Mouse (Mus musculus) heart, embryonic 13.5 days (tissue): ENCODE measurements at regions not wholly inside any gene's neighbourhood (a gene's known extent, or its start where the extent isn't known, plus 50 kb on each side); places are given as distances from the start of the nearest gene placed in this dataset.

Source experiments
- ATAC-seq: fragments of 200-750 bp; cut with Nextera tagmentation; 2 replicates; pipeline ENCODE4 v1.8.0; 2017; ENCODE audit warnings: moderate TSS enrichment; ENCODE audit not compliant: insufficient number of reproducible peaks, low FRiP score, low TSS enrichment; ENCODE audit errors: extremely low read depth
- H3K27ac ChIP-seq: fragments of 300-500 bp; sonication (generic); replicated peaks from 2 replicates; pipeline ENCODE4 v1.5.1; 2015; ENCODE audit warnings: moderate library complexity, mild to moderate bottlenecking, inconsistent platforms
- H3K27me3 ChIP-seq: fragments of 300-500 bp; sonication (generic); replicated peaks from 2 replicates; pipeline ENCODE4 v1.6.1; 2015; ENCODE audit warnings: mild to moderate bottlenecking, inconsistent platforms
- H3K36me3 ChIP-seq: fragments of 300-500 bp; sonication (generic); 2 replicates; pipeline ENCODE4 v1.6.1; 2015; ENCODE audit warnings: mild to moderate bottlenecking, inconsistent platforms
- H3K4me1 ChIP-seq: fragments of 300-500 bp; sonication (generic); 2 replicates; pipeline ENCODE4 v1.6.1; 2015; ENCODE audit warnings: inconsistent platforms
- H3K4me2 ChIP-seq: fragments of 300-500 bp; sonication (generic); 2 replicates; pipeline ENCODE4 v1.6.1; 2015; ENCODE audit warnings: inconsistent platforms, mild to moderate bottlenecking, moderate library complexity
- H3K4me3 ChIP-seq: fragments of 300-500 bp; sonication (generic); 2 replicates; pipeline ENCODE4 v1.5.1; 2015; ENCODE audit warnings: moderate library complexity, mild to moderate bottlenecking, inconsistent platforms
- H3K9ac ChIP-seq: fragments of 300-500 bp; sonication (generic); 2 replicates; pipeline ENCODE4 v1.6.1; 2015; ENCODE audit warnings: inconsistent platforms, mild to moderate bottlenecking, moderate library complexity
- H3K9me3 ChIP-seq: fragments of 300-500 bp; sonication (generic); 2 replicates; pipeline ENCODE4 v1.6.1; 2016; ENCODE audit warnings: inconsistent platforms
- WGBS: fragments of 180-500 bp; shearing (Covaris S2); methylation state at CpG from one replicate; pipeline ENCODE4 v1.1.7; 2015; ENCODE audit warnings: mixed read lengths; 5-methylcytosine and 5-hydroxymethylcytosine counted together

DNA sequence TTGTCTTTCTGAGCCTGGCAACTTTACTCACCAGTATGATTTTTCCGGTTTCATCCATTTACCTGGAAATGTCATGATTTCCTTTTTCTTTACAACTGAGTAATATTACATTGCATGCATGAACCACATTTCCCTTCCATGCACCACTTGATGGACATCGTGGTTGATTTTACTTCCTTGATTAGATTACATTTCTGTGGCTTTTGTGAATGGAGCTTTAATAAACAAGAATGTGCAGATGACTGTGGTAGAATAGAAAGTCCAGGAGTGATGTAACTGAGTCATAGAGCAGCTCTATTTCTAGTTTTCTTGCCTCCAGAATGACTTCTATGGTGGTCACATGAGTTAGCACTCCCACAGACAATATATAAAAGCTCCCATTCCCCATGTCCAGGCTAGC is 75.2 kb downstream of the Chst2 start:
- H3K36me3 ChIP-seq, result no peaks in the 10 kb centered on the region
- no peak overlapping the region for H3K27ac ChIP-seq
- peaks cover 9% of the 10 kb centered on the region; the same call in 1 of the 2 replicates for H3K4me1 ChIP-seq
- H3K9me3 ChIP-seq, result no peaks in the 10 kb centered on the region
- whole genome bisulfite sequencing, result 73% methylated on average over 2 of the region's 2 CpGs
- no peak overlapping the region for H3K9ac ChIP-seq
- no peak overlapping the region for H3K4me3 ChIP-seq
- H3K27me3 ChIP-seq, result no peaks in the 10 kb centered on the region
- no peak overlapping the region for H3K4me2 ChIP-seq
- no peak for ATAC-seq

DNA sequence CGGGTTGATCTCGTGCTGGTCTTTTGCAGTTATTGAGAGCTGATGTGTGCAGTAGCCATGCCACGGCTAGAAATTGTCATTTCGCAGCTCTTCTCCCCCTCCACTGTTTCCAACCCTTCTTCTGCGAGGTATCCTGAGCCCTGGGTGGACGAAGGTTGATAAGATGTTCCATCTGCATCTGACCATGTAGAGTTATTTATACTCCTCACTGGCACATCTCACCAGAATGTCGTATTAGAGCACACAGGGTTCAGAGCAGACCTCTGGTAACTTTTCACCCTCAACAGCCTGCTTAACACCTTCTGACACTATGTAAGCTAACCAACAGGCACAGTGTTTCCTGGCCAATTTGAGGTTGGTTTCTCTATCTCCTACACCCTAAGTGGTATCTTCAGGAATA is 76.4 kb downstream of the Chst2 start:
- no peaks in the 10 kb centered on the region for H3K9me3 ChIP-seq
- no peak overlapping the region for H3K27ac ChIP-seq
- H3K4me3 ChIP-seq, result no peak overlapping the region
- no peaks in the 10 kb centered on the region for H3K27me3 ChIP-seq
- H3K9ac ChIP-seq, result no peak overlapping the region
- 74% methylated on average over 7 of the region's 7 CpGs for WGBS
- peaks cover 9% of the 10 kb centered on the region; the same call in 1 of the 2 replicates for H3K4me1 ChIP-seq
- H3K4me2 ChIP-seq, result no peak overlapping the region
- no peaks in the 10 kb centered on the region for H3K36me3 ChIP-seq
- no peak for ATAC-seq

DNA sequence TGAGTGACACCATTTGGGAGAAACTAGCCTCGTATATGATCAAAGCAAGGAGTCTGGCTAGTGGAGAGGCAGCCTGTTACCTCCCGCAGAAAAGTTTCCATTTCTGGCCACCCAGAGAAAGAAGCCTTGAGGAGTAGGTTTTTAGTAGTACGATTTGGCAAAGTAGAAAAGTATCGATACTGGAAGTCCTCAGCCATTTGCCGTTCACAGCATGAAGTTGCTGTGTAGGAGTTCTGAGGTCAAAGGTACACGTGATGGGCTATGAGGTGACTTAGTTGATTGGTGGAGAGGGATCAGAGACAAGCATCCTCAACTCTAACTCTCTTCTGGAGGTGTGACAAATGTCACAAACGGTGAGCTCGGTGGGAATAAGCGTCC is 77.5 kb downstream of the Chst2 start:
- Histone ChIP-seq H3K27ac (no peak overlapping the region), H3K4me2 (no peak overlapping the region), H3K27me3 (no peaks in the 10 kb centered on the region), H3K4me3 (no peak overlapping the region), H3K4me1 (peaks cover 9% of the 10 kb centered on the region; the same call in 1 of the 2 replicates), H3K9ac (no peak overlapping the region), H3K9me3 (no peaks in the 10 kb centered on the region), H3K36me3 (no peaks in the 10 kb centered on the region)
- no peak for ATAC-seq
- WGBS, result 42% methylated on average over 9 of the region's 9 CpGs

DNA sequence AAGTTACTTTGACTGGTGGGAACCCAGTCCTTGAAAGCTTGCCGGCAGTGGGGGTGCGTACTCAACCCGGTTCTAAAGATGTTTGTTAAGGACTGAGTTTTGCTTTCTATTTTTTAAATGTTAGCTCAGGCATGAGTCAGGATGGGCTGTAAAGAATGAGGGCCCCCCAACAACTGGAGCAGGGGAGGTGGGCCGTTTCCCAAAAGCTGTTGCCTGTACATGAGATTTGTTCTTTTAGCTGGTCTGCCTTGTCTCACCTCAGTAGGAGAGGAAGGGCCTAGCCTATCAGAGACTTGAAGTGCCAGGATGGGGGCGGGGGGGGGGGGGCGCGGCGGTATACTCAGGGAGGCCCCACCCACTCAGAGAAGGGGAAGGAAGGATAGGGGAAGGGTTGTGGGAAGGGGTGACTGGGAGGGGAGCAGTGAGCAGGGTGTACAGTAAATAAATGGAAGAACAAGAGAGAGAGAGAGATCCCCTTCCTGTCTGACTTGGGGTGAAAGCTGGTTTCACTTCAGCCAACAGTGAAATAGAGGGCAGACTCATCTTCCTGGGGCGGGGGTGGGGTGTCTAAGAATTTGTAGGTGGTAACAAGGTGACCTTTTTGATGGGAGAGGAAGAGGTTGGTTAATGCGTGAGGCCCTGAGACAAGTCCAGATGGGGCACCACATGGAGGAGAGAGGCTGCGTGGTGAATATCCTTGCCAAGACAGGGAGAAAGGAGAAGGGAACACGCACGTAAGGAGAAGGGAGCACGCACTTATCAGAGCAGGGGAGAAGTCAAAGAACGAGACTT is 78.1 kb downstream of the Chst2 start:
- WGBS, result 50% methylated on average over 11 of the region's 15 CpGs
- no peak for ATAC-seq
- H3K4me1 ChIP-seq, result peaks cover 9% of the 10 kb centered on the region; the same call in 1 of the 2 replicates
- H3K27ac ChIP-seq, result no peak overlapping the region
- H3K4me2 ChIP-seq, result peak overlapping the region; percentile 27
- H3K27me3 ChIP-seq, result no peaks in the 10 kb centered on the region
- no peak overlapping the region for H3K4me3 ChIP-seq
- no peak overlapping the region for H3K9ac ChIP-seq
- H3K9me3 ChIP-seq, result no peaks in the 10 kb centered on the region
- no peaks in the 10 kb centered on the region for H3K36me3 ChIP-seq

DNA sequence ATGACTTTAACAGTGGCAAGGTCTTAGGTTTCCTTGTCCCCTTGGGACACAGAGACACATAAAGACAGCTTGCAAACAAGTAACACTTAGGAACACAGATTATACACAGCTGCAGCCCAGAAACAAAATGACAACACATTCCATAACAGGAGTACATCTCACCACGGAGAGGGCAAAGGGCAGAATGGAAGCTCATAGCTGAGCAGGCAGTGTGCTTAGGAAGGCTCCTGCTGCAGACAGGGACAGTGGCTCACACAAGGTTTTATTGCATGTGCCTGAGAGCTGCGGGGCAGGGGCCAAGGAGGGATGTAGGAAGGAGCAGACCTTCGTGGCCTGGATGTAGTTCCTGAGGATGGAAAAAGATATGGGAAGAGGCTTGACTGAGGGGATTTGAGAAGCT is 78.8 kb downstream of the Chst2 start:
- ATAC-seq, result no peak
- H3K9me3 ChIP-seq, result no peaks in the 10 kb centered on the region
- H3K9ac ChIP-seq, result no peak overlapping the region
- 47% methylated on average over 3 of the region's 3 CpGs for WGBS
- no peaks in the 10 kb centered on the region for H3K36me3 ChIP-seq
- no peak overlapping the region for H3K27ac ChIP-seq
- no peaks in the 10 kb centered on the region for H3K27me3 ChIP-seq
- H3K4me2 ChIP-seq, result no peak overlapping the region
- peaks cover 9% of the 10 kb centered on the region; the same call in 1 of the 2 replicates for H3K4me1 ChIP-seq
- no peak overlapping the region for H3K4me3 ChIP-seq

DNA sequence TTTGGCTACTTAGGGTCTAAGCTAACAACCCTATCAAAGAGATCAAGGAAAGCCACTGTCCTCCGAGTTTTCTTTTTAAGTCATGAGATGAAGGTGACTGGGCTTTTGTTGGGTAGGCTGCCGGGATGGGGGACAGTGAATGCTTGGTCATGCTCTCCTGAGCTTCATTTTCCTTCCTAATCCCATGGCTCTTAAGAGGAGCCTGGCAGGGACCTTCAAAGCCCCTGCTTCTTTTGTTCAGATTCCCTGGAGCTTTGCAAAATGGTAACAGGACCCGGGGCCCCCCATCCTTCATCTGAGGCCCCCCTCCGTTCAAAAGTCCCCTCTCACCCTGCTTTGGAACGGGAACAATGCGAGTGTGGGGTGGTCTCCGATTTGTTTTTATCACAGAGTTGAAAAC is 82.9 kb downstream of the Chst2 start:
- Histone ChIP-seq H3K9ac (no peak overlapping the region), H3K4me2 (no peak overlapping the region), H3K27me3 (no peaks in the 10 kb centered on the region), H3K4me1 (peaks cover 9% of the 10 kb centered on the region; the same call in 1 of the 2 replicates), H3K4me3 (no peak overlapping the region), H3K9me3 (no peaks in the 10 kb centered on the region), H3K36me3 (no peaks in the 10 kb centered on the region), H3K27ac (no peak overlapping the region)
- 66% methylated on average over 7 of the region's 7 CpGs for WGBS
- ATAC-seq, result no peak

DNA sequence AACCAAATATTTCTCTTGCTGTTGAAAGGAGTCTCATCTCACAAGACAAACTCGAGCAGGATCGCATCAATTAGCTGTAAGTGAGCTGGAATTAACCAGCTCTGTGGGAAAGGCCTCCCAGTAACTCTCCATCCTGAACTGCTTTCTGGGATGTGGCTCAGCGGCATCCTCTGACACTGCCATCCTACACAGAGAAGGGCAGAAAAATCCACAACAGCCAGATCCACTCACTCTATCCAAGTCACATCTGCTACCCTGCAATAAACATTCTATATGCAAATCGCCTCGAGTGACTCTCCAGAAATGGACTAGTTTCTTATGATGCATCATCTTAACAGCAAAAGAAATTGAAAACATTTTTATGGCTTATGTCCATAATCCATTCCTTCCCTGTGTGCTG is 83.6 kb downstream of the Chst2 start:
- no peak overlapping the region for H3K4me2 ChIP-seq
- H3K4me3 ChIP-seq, result no peak overlapping the region
- no peaks in the 10 kb centered on the region for H3K27me3 ChIP-seq
- peaks cover 2% of the 10 kb centered on the region; the same call in 1 of the 2 replicates for H3K4me1 ChIP-seq
- no peak for ATAC-seq
- H3K9ac ChIP-seq, result no peak overlapping the region
- H3K9me3 ChIP-seq, result no peaks in the 10 kb centered on the region
- H3K27ac ChIP-seq, result no peak overlapping the region
- H3K36me3 ChIP-seq, result no peaks in the 10 kb centered on the region
- 69% methylated on average over 5 of the region's 5 CpGs for WGBS

DNA sequence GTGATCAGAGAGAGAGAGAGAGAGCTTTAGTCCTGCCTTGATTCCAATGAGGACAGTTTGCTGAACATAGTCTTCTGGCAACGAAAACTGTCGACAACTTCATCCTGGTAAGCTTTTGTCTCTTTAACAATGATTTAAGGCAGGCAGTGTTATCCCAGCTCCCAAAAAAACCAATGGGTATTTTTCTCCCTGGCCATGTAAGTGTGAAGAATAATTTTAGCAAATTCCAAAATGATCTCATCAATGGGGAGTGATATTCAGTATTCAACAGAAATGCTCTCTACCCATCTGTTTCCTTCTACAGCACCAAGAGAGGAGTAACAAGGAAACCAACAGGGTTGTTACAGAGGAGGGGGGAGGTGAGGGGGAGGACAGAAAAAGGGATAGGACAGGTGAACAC is 84.5 kb downstream of the Chst2 start:
- H3K4me1 ChIP-seq, result no peaks in the 10 kb centered on the region
- no peak overlapping the region for H3K9ac ChIP-seq
- H3K4me2 ChIP-seq, result no peak overlapping the region
- H3K27me3 ChIP-seq, result no peaks in the 10 kb centered on the region; the same call in 1 of the 2 replicates
- H3K9me3 ChIP-seq, result no peaks in the 10 kb centered on the region
- WGBS, result 67% methylated on average over 2 of the region's 2 CpGs
- H3K36me3 ChIP-seq, result no peaks in the 10 kb centered on the region
- ATAC-seq, result no peak
- no peak overlapping the region for H3K4me3 ChIP-seq
- H3K27ac ChIP-seq, result no peak overlapping the region

DNA sequence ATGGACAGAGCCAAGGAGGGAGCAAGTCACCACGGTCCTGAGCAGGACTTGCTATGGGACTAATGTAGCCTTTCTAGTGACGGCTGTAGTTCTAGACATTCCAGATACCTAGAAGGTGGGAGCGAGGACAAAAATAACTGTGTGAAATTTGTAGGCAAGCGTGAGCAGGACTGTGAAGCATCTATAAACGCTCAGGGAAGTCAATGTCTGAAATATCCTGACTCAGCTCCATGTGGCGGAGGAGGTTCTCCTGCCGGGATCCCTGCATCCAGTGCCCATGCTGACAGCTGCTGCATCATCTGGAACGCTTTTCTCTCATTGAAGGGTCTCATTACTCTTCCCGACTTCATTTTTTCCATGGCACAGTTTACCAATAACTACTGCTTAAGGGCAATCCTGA is 87.6 kb downstream of the Chst2 start:
- WGBS, result 64% methylated on average over 9 of the region's 9 CpGs
- no peak overlapping the region for H3K27ac ChIP-seq
- H3K9ac ChIP-seq, result no peak overlapping the region
- no peaks in the 10 kb centered on the region for H3K4me1 ChIP-seq
- no peaks in the 10 kb centered on the region for H3K36me3 ChIP-seq
- no peaks in the 10 kb centered on the region for H3K9me3 ChIP-seq
- H3K27me3 ChIP-seq, result no peaks in the 10 kb centered on the region; the same call in 1 of the 2 replicates
- no peak overlapping the region for H3K4me3 ChIP-seq
- no peak overlapping the region for H3K4me2 ChIP-seq
- ATAC-seq, result no peak

DNA sequence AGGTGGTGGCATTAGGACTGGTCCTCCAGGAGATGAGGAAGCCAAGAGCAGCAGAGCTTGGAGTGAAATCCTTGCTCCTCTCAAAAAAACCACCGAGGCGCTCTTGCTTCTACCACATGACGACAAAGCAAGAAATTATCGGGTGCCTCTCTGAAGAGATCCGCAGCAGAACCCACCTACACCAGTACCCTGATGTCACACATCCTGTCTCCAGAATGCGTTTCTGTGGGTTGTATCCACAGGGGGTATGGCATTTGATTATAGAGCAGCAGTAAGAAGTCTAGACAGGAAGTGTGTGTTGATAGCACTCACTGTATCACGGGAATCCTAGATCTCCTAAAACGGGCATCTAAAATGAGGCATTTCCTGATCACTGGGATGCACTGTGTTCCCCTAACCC is 89.8 kb downstream of the Chst2 start:
- Histone ChIP-seq H3K4me1 (no peaks in the 10 kb centered on the region), H3K9ac (no peak overlapping the region), H3K27me3 (no peaks in the 10 kb centered on the region; the same call in 1 of the 2 replicates), H3K4me3 (no peak overlapping the region), H3K36me3 (no peaks in the 10 kb centered on the region), H3K9me3 (no peaks in the 10 kb centered on the region), H3K27ac (no peak overlapping the region), H3K4me2 (no peak overlapping the region)
- ATAC-seq, result no peak
- 64% methylated on average over 8 of the region's 8 CpGs for WGBS

DNA sequence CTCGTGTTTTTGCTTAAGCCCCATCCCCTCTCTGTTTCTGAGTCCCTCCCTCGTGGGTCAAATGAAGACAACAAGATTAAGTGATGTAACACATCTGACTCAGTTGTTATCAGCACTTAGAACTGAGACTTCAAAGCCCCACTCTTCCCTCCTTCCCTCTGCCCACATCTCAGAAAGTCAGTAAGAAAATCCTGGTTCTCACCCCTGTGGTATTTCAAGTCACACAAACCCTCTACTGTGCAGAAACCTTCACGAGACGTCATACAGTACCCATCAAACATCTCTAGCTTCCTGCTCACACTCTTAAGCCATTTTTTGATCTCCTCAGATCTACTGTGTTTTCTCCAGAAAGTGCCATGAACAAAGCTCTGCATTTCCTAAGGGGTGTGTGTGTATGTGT is 91.4 kb downstream of the Chst2 start:
- WGBS, result 30% methylated on average over 4 of the region's 4 CpGs
- H3K4me2 ChIP-seq, result no peak overlapping the region
- no peaks in the 10 kb centered on the region for H3K9me3 ChIP-seq
- ATAC-seq, result no peak
- no peaks in the 10 kb centered on the region for H3K4me1 ChIP-seq
- H3K4me3 ChIP-seq, result no peak overlapping the region
- H3K27me3 ChIP-seq, result no peaks in the 10 kb centered on the region; the same call in 1 of the 2 replicates
- H3K27ac ChIP-seq, result no peak overlapping the region
- no peaks in the 10 kb centered on the region for H3K36me3 ChIP-seq
- no peak overlapping the region for H3K9ac ChIP-seq

DNA sequence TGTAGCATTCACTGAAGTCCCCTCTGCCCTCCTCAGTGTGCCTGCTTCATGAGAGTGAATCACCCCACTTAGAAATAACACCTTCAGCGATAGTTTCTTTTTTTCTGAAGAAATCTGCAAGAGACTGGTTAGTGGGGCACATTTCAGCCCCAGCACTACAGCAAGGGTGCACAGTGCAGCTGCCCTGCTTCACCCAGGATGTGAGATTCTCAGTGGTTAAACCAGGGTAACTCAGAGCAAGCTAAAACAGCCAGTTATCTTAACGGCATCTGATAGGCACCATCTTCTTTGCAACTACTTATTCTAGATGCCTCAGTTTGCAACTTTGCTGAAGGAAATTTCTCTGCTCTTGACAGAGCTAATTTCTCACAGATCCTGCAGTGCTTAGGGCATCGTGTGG is 94.9 kb downstream of the Chst2 start:
- ATAC-seq, result no peak
- 54% methylated on average over 3 of the region's 3 CpGs for WGBS
- no peak overlapping the region for H3K4me3 ChIP-seq

More for the DNA sequence above, 94.9 kb downstream of the Chst2 start:
- Histone ChIP-seq H3K27me3 (no peaks in the 10 kb centered on the region), H3K4me1 (no peaks in the 10 kb centered on the region), H3K36me3 (no peaks in the 10 kb centered on the region), H3K27ac (no peak overlapping the region), H3K4me2 (no peak overlapping the region), H3K9me3 (no peaks in the 10 kb centered on the region), H3K9ac (no peak overlapping the region)
